Mouse (Mus musculus) G1E (cell line): ENCODE results near the gene Sdccag8. TPM values are rescaled to one million over a fixed set of nuclear protein-coding genes. Genes with fewer than 3 reads are reported as not detected.
A peak's percentile ranks its signal among the peaks of the same experiment; 100 is the strongest.
"Not testable (repeated sequence)": the region's sequence is repeated elsewhere in the genome, so short reads cannot be mapped to it uniquely, and the experiment has no call there.

ENCODE experiments used
- ATAC-seq: 2 replicates; pipeline ENCODE4 v1.8.0; 2016; ENCODE audit warnings: mild to moderate bottlenecking; ENCODE audit not compliant: insufficient number of reproducible peaks, poor library complexity, low FRiP score, severe bottlenecking; ENCODE audit errors: extremely low read depth
- DNase-seq: peaks from one replicate; pipeline ENCODE4 v3.0.0; 2012; ENCODE audit warnings: low spot score
- H3K27me3 ChIP-seq: 2 replicates; pipeline ENCODE4 v1.6.1; 2012; ENCODE audit warnings: mild to moderate bottlenecking, low read length, inconsistent platforms; ENCODE audit not compliant: insufficient read depth
- H3K36me3 ChIP-seq: replicated peaks from 2 replicates; pipeline ENCODE3; 2012; ENCODE audit warnings: mild to moderate bottlenecking, inconsistent platforms
- H3K4me1 ChIP-seq: 2 replicates; pipeline ENCODE4 v1.6.1; 2012; ENCODE audit warnings: low read depth, low read length, inconsistent platforms, mixed read lengths; ENCODE audit not compliant: insufficient read depth
- H3K4me3 ChIP-seq: 2 replicates; pipeline ENCODE4 v1.5.1; 2012; ENCODE audit warnings: low read depth, mild to moderate bottlenecking, inconsistent platforms, low read length, moderate library complexity, mixed read lengths
- H3K9me3 ChIP-seq: replicated peaks from 2 replicates; pipeline ENCODE4 v1.6.1; 2012; ENCODE audit warnings: inconsistent platforms
- CTCF ChIP-seq: IDR thresholded peaks from 2 replicates; pipeline ENCODE4 v1.5.1; 2012; ENCODE audit warnings: low read depth, low read length, inconsistent platforms, mixed read lengths
- GATA1 ChIP-seq: IDR thresholded peaks from 2 replicates; pipeline ENCODE4 v1.6.1; 2012; ENCODE audit warnings: borderline replicate concordance, low read length, inconsistent platforms, mixed read lengths
- GATA2 ChIP-seq: IDR thresholded peaks from 2 replicates; pipeline ENCODE4 v1.6.1; 2012; ENCODE audit warnings: low read depth, low read length, inconsistent platforms, borderline replicate concordance
- POLR2AphosphoS5 ChIP-seq: IDR thresholded peaks from 2 replicates; pipeline ENCODE4 v1.6.1; 2012; ENCODE audit warnings: low read depth, low read length, inconsistent platforms; ENCODE audit not compliant: insufficient replicate concordance
- TAL1 ChIP-seq: conservative IDR thresholded peaks from 2 replicates; pipeline ENCODE4 v1.6.1; 2012; ENCODE audit warnings: low read depth, low read length, inconsistent platforms, mixed read lengths
- polyA plus RNA-seq: library from polyadenylated mRNA; stranded (reverse); fragments of >175 nt; gene quantifications from 2 replicates; pipeline ENCODE4 v1.2.3, GENCODE M21; 2012
- total RNA-seq, 2 experiments: library from RNA; stranded (forward) in 1 of 2; stranded (reverse) in 1 of 2; fragments of 200-1000 nt in 1 of 2; fragments of >200 nt in 1 of 2; fragmentation: Nextera tagmentation in 1 of 2; gene quantifications; 2 replicates each; pipeline ENCODE4 v1.2.3; 2014 to 2017

Gene Sdccag8
- total and polyA plus RNA-seq, 3 experiments, result 2.2 to 19.9 (median 11.9) TPM

- no peak for TF ChIP-seq POLR2AphosphoS5
- no peak for TF ChIP-seq TAL1
- TF ChIP-seq GATA2, result no peak
- no peak for TF ChIP-seq GATA1
- TF ChIP-seq CTCF, result no peak
- H3K27me3 ChIP-seq, result no peaks in the 10 kb centered on the region
- ATAC-seq, result no peak
- no peaks in the 10 kb centered on the region for H3K9me3 ChIP-seq
- no peak for DNase-seq
- H3K4me3 ChIP-seq, result no peak overlapping the region
- H3K36me3 ChIP-seq, result peaks cover 30% of the 10 kb centered on the region
- peaks cover 24% of the 10 kb centered on the region for H3K4me1 ChIP-seq
These were observed 19.5 kb downstream of the Sdccag8 start for GRCm38 (mm10) chr1:176833948-176834347.

- H3K27me3 ChIP-seq, result no peaks in the 10 kb centered on the region
- peaks cover 23% of the 10 kb centered on the region for H3K36me3 ChIP-seq
- H3K4me1 ChIP-seq, result peaks cover 24% of the 10 kb centered on the region
- TF ChIP-seq CTCF (no peak), GATA2 (no peak), GATA1 (no peak), POLR2AphosphoS5 (no peak), TAL1 (no peak)
- H3K9me3 ChIP-seq, result no peaks in the 10 kb centered on the region
- ATAC-seq, result peak; percentile 35
- peak overlapping the region; percentile 78 for H3K4me3 ChIP-seq
- no peak for DNase-seq
These were observed 20.4 kb downstream of the Sdccag8 start for GRCm38 (mm10) chr1:176834880-176835279.

GRCm38 (mm10) chr1:176835501-176836294, 21.2 kb downstream of the Sdccag8 start:
- DNase-seq (no peak), ATAC-seq (peak; percentile 10)
- peak overlapping the region; percentile 78 for H3K4me3 ChIP-seq
- peaks cover 24% of the 10 kb centered on the region for H3K4me1 ChIP-seq
- peaks cover 24% of the 10 kb centered on the region for H3K36me3 ChIP-seq
- H3K27me3 ChIP-seq, result no peaks in the 10 kb centered on the region
- TF ChIP-seq GATA2 (no peak), CTCF (no peak), GATA1 (no peak), POLR2AphosphoS5 (no peak), TAL1 (no peak)
- H3K9me3 ChIP-seq, result no peaks in the 10 kb centered on the region

GRCm38 (mm10) chr1:176836562-176836961, 22.1 kb downstream of the Sdccag8 start:
- not testable (repeated sequence) for DNase-seq, H3K4me3 ChIP-seq, H3K9me3 ChIP-seq, H3K27me3 ChIP-seq
- H3K36me3 ChIP-seq, result peaks cover 23% of the 10 kb centered on the region
- peak; percentile 48 for ATAC-seq
- peaks cover 24% of the 10 kb centered on the region for H3K4me1 ChIP-seq

- no peak for ATAC-seq
- Histone ChIP-seq H3K4me3 (no peak overlapping the region), H3K4me1 (peaks cover 8% of the 10 kb centered on the region; the same call in 1 of the 2 replicates), H3K27me3 (no peaks in the 10 kb centered on the region), H3K36me3 (peaks cover 50% of the 10 kb centered on the region), H3K9me3 (no peaks in the 10 kb centered on the region)
- no peak for DNase-seq
- no peak for TF ChIP-seq GATA1
- no peak for TF ChIP-seq POLR2AphosphoS5
- TF ChIP-seq CTCF, result no peak
- TF ChIP-seq GATA2, result no peak
- no peak for TF ChIP-seq TAL1
These were observed 30.9 kb downstream of the Sdccag8 start for GRCm38 (mm10) chr1:176845082-176845977.

GRCm38 (mm10) chr1:176847118-176847859, 32.8 kb downstream of the Sdccag8 start:
- no peak for ATAC-seq
- DNase-seq, result no peak
- Histone ChIP-seq H3K9me3 (no peaks in the 10 kb centered on the region), H3K27me3 (no peaks in the 10 kb centered on the region), H3K4me1 (peaks cover 8% of the 10 kb centered on the region; the same call in 1 of the 2 replicates), H3K36me3 (peaks cover 56% of the 10 kb centered on the region), H3K4me3 (no peak overlapping the region)
- TF ChIP-seq GATA2, result no peak
